Mouse (Mus musculus) kidney, adult 9 months (tissue): ENCODE data around the gene Tmem266.

Experiments
- DNase-seq: peaks from one replicate; pipeline ENCODE4 v3.0.0; 2022

Gene Tmem266

GRCm38 (mm10) chr9:55404976-55405702 is 78.4 kb downstream of the Tmem266 start:
- DNase-seq: no peak

GRCm38 (mm10) chr9:55406773-55407172 is 80.1 kb downstream of the Tmem266 start:
- no peak for DNase-seq

DNA sequence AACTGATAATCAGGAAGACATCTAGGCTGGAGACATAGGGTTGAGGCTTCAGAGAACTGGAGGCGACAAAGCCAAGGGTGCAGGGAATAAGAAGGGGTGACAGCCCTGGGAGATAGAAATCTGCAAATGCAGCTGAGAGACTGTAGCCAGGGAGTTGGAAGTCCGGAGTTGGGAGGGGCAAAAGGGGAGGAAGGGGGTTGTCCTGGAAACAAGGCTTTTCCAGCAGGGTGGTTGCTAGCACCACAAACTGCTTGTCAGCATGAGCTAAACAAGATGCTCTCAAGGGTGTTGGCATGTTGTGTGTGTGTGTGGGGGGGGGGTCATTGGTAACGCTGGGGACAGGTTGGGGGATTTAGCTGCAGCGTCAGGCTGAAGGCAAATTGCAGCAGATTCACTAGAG is 82.1 kb downstream of the Tmem266 start:
- DNase-seq: no peak

DNA sequence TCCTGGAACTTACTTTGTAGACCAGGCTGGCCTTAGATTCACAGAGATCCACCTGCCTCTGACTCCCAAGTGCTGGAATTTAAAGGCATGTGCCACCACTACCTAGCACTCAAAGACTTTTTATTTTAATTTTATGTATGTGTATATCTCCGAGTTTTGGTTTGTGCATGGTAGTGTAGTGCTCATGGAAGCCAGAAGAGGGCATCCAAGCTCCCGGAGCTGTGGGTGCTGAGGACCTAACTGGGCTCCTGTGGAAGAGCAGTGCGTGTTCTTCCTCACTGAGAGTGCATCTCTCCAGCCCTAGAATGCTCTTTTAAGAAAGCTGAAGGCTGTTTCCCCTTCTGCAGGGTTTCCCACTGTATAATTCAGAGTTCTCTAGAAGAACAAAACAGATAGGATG is 83.1 kb downstream of the Tmem266 start:
- DNase-seq: no peak

- DNase-seq: no peak
Observed at GRCm38 (mm10) chr9:55410430-55410829, 83.7 kb downstream of the Tmem266 start.

GRCm38 (mm10) chr9:55411154-55411553 is 84.4 kb downstream of the Tmem266 start:
- no peak for DNase-seq

DNA sequence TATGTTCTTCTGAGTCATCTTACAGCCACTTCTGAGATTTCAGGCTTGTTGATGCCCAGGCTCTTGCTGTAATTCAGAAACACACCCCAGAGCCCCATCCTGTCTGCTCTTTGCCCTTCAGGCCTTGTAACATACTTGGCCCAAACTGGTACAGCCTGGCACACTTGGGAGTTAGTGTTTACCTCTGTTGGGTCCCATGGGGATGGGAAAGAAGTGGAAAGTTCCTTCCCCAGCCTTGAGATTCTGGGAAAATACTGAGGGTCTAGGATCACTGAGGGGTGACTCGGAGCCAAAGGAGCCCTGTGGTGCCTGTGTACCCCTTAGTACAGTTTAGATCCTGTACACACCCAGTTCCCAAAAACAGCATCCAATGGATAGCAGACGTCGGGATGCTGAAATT is 95.1 kb downstream of the Tmem266 start:
- DNase-seq: no peak

- DNase-seq: peak; percentile 58
Observed at GRCm38 (mm10) chr9:55423451-55424424, 97.0 kb downstream of the Tmem266 start.

DNA sequence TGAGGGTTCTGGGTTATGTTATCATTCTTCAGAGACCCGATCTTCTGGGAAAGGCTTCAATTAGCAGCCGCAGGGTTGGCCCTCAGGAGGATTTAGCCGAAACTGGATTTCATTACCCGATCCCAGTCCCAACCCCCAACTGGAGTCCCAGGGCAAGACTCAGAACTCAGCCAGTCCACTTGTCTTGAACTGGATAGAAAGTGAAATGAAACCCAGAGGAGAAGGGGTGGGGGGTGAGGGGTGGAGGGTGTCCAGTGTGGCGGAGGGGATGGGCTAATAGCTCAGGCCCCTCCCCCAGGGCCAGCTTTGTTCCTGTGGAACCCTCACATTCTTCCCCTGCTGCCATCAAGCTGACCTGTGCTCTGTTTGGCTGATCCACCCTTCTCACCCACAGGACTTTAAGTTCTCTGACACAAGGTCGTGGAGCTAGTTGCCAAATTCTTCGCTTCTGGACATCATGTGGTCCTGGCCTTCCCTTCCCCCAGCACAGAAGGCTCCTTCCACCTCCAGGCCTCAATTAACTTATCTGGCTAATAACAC is 98.6 kb downstream of the Tmem266 start:
- no peak for DNase-seq

- DNase-seq: peak; percentile 87
Observed at GRCm38 (mm10) chr9:55429242-55429975, 102.7 kb downstream of the Tmem266 start.

DNA sequence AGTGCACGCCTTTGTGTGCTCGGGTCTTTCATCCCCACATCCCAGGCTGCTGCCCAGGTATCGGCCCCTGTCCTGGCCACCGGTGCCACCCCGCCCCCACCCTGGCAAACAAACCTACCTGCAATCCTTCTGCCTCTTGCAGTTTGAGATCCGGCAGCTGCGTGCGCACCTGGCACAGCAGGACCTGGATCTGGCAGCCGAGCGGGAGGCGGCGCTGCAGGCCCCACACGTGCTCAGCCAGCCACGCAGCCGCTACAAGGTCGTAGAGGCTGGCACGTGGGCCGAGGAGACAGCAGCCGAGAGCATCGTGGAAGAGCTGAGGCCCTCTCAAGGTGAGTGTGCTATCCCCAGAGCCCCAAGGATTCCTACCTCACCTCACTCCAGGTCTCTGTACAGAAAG is 103.4 kb downstream of the Tmem266 start:
- DNase-seq: peak; percentile 40

DNA sequence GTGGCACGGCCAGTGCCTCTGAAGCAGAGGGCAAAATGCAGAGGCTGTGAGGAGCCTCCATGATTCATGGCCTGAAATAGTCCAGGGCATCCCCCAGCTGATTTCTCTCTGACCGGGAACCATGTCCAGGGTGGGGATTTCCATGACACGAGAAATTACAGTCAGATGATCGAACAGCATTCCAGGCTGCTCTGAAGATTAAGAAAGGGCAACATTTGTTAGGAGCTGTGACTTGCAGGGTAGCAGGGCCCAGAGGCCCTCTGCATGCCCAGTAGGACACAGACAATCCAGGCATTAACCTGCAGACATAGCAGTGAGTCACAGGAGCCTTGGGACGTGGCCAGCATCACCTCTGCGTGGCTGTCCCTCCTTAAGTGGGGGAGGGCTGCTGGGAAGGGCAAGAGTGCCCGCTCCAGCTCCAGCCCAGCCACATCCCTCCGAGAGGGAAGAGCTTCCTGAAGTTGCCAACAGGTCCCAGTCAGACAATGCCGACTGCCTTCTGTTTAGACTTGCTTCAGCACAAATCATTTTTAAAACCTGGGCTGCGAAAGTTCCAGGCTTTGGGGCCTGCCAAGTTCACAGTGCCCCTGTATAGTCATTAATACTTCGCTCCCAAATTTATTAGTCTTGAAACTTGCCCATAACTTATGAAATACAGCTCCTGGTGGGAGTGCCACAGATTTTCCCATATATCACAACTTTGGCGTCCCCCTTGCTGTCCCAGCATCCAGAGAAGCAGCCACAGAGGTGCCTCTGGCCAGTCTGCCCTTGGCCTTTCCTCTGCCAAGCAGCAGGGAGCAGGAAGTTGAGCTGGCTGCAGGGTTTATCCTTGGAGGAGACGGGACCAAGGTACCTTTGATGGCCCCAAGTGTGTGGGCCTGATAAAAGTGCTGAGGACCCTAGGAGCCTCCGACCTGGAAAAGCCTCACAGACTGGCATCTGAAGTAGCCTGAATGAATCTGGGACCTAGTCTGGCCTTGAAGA is 105.9 kb downstream of the Tmem266 start:
- DNase-seq: no peak

DNA sequence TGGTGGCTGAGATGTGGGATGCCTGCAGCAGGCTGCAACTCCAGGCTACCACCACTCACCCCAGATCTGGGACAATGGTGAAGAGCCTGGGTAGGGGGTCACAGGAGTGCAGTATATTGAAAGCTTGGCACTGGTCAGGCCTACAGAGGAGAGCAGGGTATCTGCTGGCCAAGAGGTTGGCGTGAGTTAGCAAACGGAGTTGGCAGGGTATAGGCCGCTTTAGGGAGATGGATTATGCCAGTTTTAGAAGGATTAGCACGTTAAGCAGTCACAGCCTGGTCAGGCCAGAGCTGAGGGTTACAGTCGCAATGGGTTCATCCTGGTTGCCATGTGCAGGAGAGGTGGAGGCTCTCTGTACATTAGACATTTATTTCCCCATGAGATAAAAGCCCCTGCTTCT is 107.2 kb downstream of the Tmem266 start:
- DNase-seq: no peak

DNA sequence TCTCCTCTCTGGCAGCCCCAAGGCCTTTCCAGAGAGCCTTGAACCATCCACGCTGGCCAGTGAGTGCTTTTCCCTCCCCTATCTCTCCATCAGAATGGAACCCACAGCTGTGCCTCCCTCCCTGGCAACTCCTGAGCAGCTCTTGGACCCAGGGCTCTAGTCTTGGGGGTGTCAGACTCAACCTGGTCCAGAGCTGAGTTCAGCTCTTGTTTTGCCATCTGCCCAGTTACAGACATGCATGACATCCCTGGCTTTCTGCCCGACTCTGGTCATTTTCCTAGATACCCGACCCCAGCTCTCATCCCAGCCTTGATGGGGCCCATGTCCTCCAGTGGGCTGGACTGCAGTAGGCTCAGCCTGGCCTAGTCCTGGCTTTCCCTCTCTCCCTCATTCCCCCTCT is 111.7 kb downstream of the Tmem266 start:
- no peak for DNase-seq

DNA sequence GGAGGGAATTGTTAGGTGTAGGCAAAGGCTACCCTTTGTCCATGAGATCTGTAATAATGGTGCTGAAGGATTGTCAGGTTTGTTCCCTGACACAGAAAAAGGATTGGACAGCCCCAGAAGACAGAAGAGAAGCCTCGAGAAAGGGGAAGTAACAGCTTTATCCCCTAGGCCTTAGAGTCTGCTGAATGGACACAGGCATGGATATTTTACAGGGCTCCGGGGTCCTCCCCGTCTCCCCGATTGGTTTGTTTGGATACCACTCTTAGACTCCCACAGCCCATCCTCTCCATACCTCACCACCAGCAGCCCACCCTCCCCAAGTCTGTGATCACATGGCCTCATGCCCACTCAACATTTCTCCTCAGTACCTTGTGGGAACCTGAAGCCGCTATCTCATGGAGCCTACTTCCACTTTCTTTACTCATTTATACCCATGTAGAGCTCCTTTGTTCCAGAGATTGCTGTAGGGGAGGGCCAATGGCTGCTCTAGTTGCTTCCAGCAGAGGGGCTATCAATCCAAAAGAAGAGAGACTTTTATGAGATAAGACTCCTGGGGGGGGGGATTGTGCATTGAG is 112.6 kb downstream of the Tmem266 start:
- no peak for DNase-seq

DNA sequence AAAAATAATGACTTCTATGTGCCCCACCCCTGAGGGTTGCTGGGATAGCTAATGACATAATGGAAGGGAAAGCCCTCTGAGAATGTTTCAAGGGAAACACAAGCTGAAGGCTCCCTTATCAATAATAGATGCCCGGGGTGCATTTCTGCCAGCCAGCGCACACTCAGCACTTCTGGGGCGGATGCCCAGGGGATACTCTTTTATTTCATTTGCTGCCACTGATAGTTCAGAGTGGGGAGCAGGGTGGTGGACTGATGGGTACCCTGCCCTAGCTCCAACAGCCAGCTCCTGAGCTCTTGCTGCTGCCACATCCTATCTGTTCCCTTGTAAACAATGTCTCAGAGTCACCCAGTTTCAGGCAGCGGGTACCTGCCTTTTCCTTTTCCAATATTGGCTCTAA is 120.8 kb downstream of the Tmem266 start:
- DNase-seq: no peak

GRCm38 (mm10) chr9:55449108-55449507 is 122.4 kb downstream of the Tmem266 start:
- DNase-seq: no peak

DNA sequence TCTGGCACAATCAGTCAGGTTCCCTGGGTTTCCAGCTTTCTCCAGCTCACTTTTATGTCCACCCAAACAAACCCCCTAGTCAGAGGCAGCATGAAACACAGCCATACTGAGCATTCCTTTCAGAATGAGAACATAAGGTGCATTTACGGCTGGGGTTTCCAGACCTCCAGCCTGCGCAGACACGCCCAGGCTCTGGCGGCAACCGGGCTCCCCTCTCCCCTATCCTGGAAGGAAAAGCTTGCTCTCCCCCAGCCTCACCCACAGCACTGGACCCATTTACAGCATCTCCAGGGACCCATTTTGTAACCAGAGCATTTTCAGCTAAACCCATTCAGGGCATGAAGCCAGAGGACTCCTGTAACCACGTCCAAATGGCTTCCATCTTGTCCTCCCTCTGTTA is 123.3 kb downstream of the Tmem266 start:
- no peak for DNase-seq

- DNase-seq: no peak
Observed at GRCm38 (mm10) chr9:55451426-55451825, 124.7 kb downstream of the Tmem266 start.

- no peak for DNase-seq
Observed at GRCm38 (mm10) chr9:55452906-55453305, 126.2 kb downstream of the Tmem266 start.

DNA sequence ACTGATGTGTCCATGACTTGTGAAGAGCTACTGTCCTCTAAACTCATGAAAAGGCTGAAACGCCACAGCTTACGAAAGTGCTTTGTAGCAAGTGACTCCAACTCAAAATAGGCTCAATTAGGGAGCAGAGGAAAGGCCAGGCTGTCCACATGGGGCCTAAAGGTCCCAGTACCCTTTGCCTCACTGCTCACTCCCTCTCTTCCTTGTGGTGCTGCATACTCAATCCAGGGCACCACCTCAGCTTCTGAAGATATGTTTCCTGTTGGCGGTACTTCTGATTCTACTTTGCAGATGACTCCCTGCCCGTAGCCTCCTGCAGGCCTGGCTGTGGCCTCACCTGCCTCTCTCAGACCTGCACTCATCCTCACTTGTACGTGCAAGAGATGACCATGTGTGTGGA is 126.7 kb downstream of the Tmem266 start:
- DNase-seq: no peak
